Mouse (Mus musculus) yolk sac, embryonic 10.5 days (tissue): Measurements from ENCODE around the gene Mybph.

Experiments
- DNase-seq: peaks from one replicate; pipeline ENCODE4 v3.0.0-alpha.2; 2017; ENCODE audit warnings: low spot score

The Mybph gene

GRCm38 (mm10) chr1:134193126-134193525 is at the start of gene Mybph:
Mybph (plus strand) TSS chr1:134193448.
- DNase-seq, result no peak

GRCm38 (mm10) chr1:134146066-134146465 is 47.2 kb upstream of the Mybph start:
- DNase-seq, result no peak

GRCm38 (mm10) chr1:134150076-134150475 is 43.2 kb upstream of the Mybph start:
- no peak for DNase-seq

GRCm38 (mm10) chr1:134150745-134151144 is 42.5 kb upstream of the Mybph start:
- DNase-seq, result no peak

- peak; percentile 77 for DNase-seq
Observed at GRCm38 (mm10) chr1:134151655-134152412, 41.4 kb upstream of the Mybph start.

GRCm38 (mm10) chr1:134152626-134153590 is 40.3 kb upstream of the Mybph start:
- no peak for DNase-seq

- DNase-seq, result no peak
Observed at GRCm38 (mm10) chr1:134154121-134154520, 39.1 kb upstream of the Mybph start.

GRCm38 (mm10) chr1:134154655-134155054 is 38.6 kb upstream of the Mybph start:
- DNase-seq, result no peak

- DNase-seq, result no peak
Observed at GRCm38 (mm10) chr1:134160404-134160803, 32.8 kb upstream of the Mybph start.

GRCm38 (mm10) chr1:134161399-134161798 is 31.8 kb upstream of the Mybph start:
- DNase-seq, result no peak

- no peak for DNase-seq
Observed at GRCm38 (mm10) chr1:134162510-134163225, 30.6 kb upstream of the Mybph start.

GRCm38 (mm10) chr1:134163476-134163875 is 29.8 kb upstream of the Mybph start:
- DNase-seq, result peak; percentile 44

GRCm38 (mm10) chr1:134164454-134164853 is 28.8 kb upstream of the Mybph start:
- peak; percentile 14 for DNase-seq

GRCm38 (mm10) chr1:134166547-134166946 is 26.7 kb upstream of the Mybph start:
- no peak for DNase-seq

GRCm38 (mm10) chr1:134167416-134168305 is 25.6 kb upstream of the Mybph start:
- DNase-seq, result no peak

GRCm38 (mm10) chr1:134168567-134168966 is 24.7 kb upstream of the Mybph start:
- DNase-seq, result no peak

- DNase-seq, result no peak
Observed at GRCm38 (mm10) chr1:134168985-134169697, 24.1 kb upstream of the Mybph start.

GRCm38 (mm10) chr1:134173081-134173480 is 20.2 kb upstream of the Mybph start:
- no peak for DNase-seq

GRCm38 (mm10) chr1:134177976-134178375 is 15.3 kb upstream of the Mybph start:
- no peak for DNase-seq

- DNase-seq, result no peak
Observed at GRCm38 (mm10) chr1:134182025-134182424, 11.2 kb upstream of the Mybph start, which contains the start of gene Chil1. Chil1 (plus strand) TSS chr1:134182176.
